Mouse (Mus musculus) hindbrain, embryonic 12.5 days (tissue): ENCODE results near the gene Dcdc2c. TPM values are rescaled to one million over a fixed set of nuclear protein-coding genes. Genes with fewer than 3 reads are reported as not detected.

Experiments
- ATAC-seq: fragments of 200-750 bp; cut with Nextera tagmentation; 2 replicates; pipeline ENCODE4 v1.8.0; 2017; ENCODE audit warnings: moderate TSS enrichment; ENCODE audit not compliant: low FRiP score
- H3K27ac ChIP-seq: fragments of 300-500 bp; sonication (generic); 2 replicates; pipeline ENCODE4 v1.5.1; 2016; ENCODE audit warnings: mild to moderate bottlenecking
- H3K27me3 ChIP-seq: fragments of 300-500 bp; sonication (generic); 2 replicates; pipeline ENCODE4 v1.6.1; 2016; ENCODE audit warnings: mild to moderate bottlenecking
- H3K36me3 ChIP-seq: fragments of 300-500 bp; sonication (generic); 2 replicates; pipeline ENCODE4 v1.6.1; 2016; ENCODE audit warnings: mild to moderate bottlenecking
- H3K4me1 ChIP-seq: fragments of 300-500 bp; sonication (generic); 2 replicates; pipeline ENCODE4 v1.6.1; 2016
- H3K4me2 ChIP-seq: fragments of 300-500 bp; sonication (generic); replicated peaks from 2 replicates; pipeline ENCODE4 v1.6.1; 2016; ENCODE audit warnings: mild to moderate bottlenecking
- H3K4me3 ChIP-seq: fragments of 300-500 bp; sonication (generic); 2 replicates; pipeline ENCODE4 v1.5.1; 2016; ENCODE audit warnings: mild to moderate bottlenecking
- H3K9ac ChIP-seq: fragments of 300-500 bp; sonication (generic); 2 replicates; pipeline ENCODE4 v1.6.1; 2016; ENCODE audit warnings: mild to moderate bottlenecking, moderate library complexity
- H3K9me3 ChIP-seq: fragments of 300-500 bp; sonication (generic); replicated peaks from 2 replicates; pipeline ENCODE4 v1.6.1; 2016; ENCODE audit warnings: mild to moderate bottlenecking
- WGBS: fragments of 180-500 bp; shearing (Covaris S2); methylation state at CpG from one replicate; pipeline ENCODE4 v1.1.7; 2016; 5-methylcytosine and 5-hydroxymethylcytosine counted together
- polyA plus RNA-seq: library from polyadenylated mRNA; unstranded; fragments of >200 nt; fragmentation: Nextera tagmentation; extraction: Ambion mirVana; gene quantifications from 2 replicates; pipeline ENCODE4 v1.2.1, GENCODE M21; 2016

Dcdc2c gene
- polyA plus RNA-seq, 1 experiment from 2014 or later: 0.14 TPM

DNA sequence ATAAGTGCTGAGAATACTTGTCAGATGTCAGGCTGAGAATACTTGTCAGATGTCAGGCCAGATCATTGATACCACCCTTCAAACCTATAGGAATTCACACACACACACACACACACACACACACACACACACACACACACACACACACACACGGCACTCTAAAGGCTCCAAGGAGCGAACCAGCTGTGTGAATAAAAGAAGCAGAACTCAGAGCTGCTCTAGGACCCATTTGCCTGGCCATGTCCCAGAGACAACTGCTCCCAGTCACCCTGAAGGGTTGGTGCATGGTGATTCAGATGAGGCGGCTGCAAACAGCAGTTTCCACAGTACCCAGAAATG, 119.5 kb downstream of the Dcdc2c start:
- Histone ChIP-seq H3K4me3 (no peak overlapping the region), H3K27me3 (no peaks in the 10 kb centered on the region), H3K9ac (no peak overlapping the region), H3K4me2 (no peak overlapping the region), H3K9me3 (no peaks in the 10 kb centered on the region; the same call in 1 of the 2 replicates), H3K27ac (no peak overlapping the region), H3K36me3 (no peaks in the 10 kb centered on the region), H3K4me1 (peaks cover 3% of the 10 kb centered on the region; the same call in 1 of the 2 replicates)
- peak; percentile 48; the same call in 1 of the 2 replicates for ATAC-seq
- WGBS: 91% methylated on average over 3 of the region's 3 CpGs

DNA sequence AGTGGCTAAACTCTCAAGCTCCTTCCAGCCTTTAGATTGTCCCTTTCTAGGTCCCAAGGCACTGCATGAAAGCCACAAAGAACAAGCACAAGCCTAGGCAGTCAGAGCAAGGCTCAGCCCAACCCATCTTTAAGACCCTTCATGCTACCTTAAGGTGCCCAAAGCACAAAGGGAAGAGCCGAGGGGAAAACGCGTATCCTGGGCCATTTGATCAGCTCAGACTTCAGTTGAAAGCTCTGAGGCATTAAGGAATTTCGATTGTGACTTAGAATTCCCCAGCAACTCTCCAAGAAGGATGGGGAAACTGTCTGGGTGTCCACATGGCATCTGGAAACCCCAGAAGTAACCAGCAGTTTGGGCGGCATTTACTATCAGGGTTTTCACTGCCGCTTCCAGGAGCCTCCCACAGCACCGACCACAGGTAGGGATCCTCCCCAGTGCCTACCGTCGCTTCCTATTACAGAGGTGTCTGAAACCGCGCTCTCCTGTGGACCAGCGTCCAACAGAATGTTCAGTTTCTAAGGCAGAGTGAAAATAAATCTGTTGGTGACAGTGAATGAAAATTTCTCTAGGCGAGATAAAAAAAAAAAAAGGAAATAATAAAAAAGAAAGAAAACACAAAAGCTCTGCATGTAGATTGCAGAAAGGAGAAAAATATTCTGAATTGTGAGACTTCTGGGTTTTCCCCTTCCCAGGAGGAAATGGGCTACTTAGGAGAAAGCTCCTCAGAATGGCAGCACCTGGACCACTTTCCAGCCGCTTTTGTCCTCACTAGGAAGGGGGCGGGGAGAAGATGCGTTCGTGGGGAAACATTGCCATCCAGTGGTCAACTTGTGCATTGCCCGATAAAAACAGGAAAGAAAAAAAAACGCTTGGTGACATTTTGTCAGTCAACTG, 120.1 kb downstream of the Dcdc2c start:
- H3K36me3 ChIP-seq: no peaks in the 10 kb centered on the region
- no peaks in the 10 kb centered on the region for H3K27me3 ChIP-seq
- H3K27ac ChIP-seq: peak overlapping the region; percentile 82
- WGBS: 7% methylated on average over 19 of the region's 19 CpGs
- no peaks in the 10 kb centered on the region; the same call in 1 of the 2 replicates for H3K9me3 ChIP-seq
- peak overlapping the region; percentile 27 for H3K4me3 ChIP-seq
- ATAC-seq: peak; percentile 84
- H3K4me1 ChIP-seq: peaks cover 3% of the 10 kb centered on the region; the same call in 1 of the 2 replicates
- peak overlapping the region; percentile 48 for H3K4me2 ChIP-seq
- peak overlapping the region; percentile 39 for H3K9ac ChIP-seq

- Histone ChIP-seq H3K9ac (no peak overlapping the region), H3K4me1 (peaks cover 3% of the 10 kb centered on the region; the same call in 1 of the 2 replicates), H3K36me3 (no peaks in the 10 kb centered on the region), H3K27me3 (no peaks in the 10 kb centered on the region), H3K9me3 (no peaks in the 10 kb centered on the region; the same call in 1 of the 2 replicates), H3K4me3 (no peak overlapping the region), H3K27ac (no peak overlapping the region), H3K4me2 (no peak overlapping the region)
- 88% methylated on average over 5 of the region's 5 CpGs for WGBS
- no peak for ATAC-seq
Observed at GRCm38 (mm10) chr12:28429856-28430255, 122.3 kb downstream of the Dcdc2c start.

- no peak overlapping the region for H3K4me2 ChIP-seq
- WGBS: 87% methylated on average over 4 of the region's 4 CpGs
- H3K4me1 ChIP-seq: no peaks in the 10 kb centered on the region
- H3K27me3 ChIP-seq: no peaks in the 10 kb centered on the region
- no peak overlapping the region for H3K27ac ChIP-seq
- H3K36me3 ChIP-seq: no peaks in the 10 kb centered on the region
- no peak for ATAC-seq
- no peak overlapping the region for H3K9ac ChIP-seq
- H3K9me3 ChIP-seq: no peaks in the 10 kb centered on the region; the same call in 1 of the 2 replicates
- no peak overlapping the region for H3K4me3 ChIP-seq
Observed at GRCm38 (mm10) chr12:28416957-28417356, 135.2 kb downstream of the Dcdc2c start.

DNA sequence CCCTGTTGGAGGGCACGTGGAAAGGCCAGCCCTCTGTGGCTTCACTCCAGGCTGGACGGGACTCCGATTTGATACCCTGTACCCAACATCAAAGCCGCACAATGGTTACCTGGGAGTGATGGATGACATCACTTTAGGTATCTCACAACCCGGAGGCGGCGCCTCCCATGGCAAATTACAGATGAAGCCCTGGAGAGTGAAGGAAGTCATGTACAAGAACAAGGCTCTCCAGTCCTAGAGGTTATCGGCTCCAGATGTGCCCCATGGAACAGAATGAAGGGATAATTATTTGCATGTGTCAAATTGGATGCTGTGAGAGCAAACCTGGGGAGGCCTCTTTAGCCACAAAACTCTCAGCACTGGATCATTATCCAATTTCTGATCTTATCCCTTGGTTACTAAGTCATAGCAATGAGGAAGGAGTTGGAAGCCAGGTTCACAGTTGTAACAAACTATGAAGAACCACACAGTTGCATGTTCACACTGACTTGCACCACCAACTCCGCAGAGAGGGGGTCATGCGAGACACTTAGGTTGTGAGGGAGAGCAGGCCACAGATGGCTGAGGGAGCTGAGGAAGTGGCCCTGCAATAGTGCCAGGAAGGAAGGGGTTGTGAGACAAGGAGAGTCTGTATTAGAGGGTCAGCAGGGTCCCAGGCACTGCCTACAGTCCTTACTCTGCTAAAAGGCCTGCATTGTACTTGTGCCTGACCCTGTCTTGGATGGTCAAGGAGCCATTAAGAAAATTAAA, 144.4 kb downstream of the Dcdc2c start:
- no peaks in the 10 kb centered on the region for H3K27me3 ChIP-seq
- H3K4me2 ChIP-seq: no peak overlapping the region
- H3K4me3 ChIP-seq: no peak overlapping the region
- H3K4me1 ChIP-seq: no peaks in the 10 kb centered on the region
- H3K9ac ChIP-seq: no peak overlapping the region
- H3K9me3 ChIP-seq: no peaks in the 10 kb centered on the region; the same call in 1 of the 2 replicates
- no peaks in the 10 kb centered on the region for H3K36me3 ChIP-seq
- ATAC-seq: no peak
- no peak overlapping the region for H3K27ac ChIP-seq
- 65% methylated on average over 10 of the region's 10 CpGs for WGBS

GRCm38 (mm10) chr12:28402256-28402655, 149.9 kb downstream of the Dcdc2c start:
- Histone ChIP-seq H3K36me3 (no peaks in the 10 kb centered on the region), H3K4me2 (no peak overlapping the region), H3K4me3 (no peak overlapping the region), H3K27ac (no peak overlapping the region), H3K27me3 (no peaks in the 10 kb centered on the region), H3K9me3 (no peaks in the 10 kb centered on the region), H3K4me1 (peaks cover 5% of the 10 kb centered on the region; the same call in 1 of the 2 replicates), H3K9ac (no peak overlapping the region)
- no peak for ATAC-seq
- WGBS: 81% methylated on average over 4 of the region's 4 CpGs

DNA sequence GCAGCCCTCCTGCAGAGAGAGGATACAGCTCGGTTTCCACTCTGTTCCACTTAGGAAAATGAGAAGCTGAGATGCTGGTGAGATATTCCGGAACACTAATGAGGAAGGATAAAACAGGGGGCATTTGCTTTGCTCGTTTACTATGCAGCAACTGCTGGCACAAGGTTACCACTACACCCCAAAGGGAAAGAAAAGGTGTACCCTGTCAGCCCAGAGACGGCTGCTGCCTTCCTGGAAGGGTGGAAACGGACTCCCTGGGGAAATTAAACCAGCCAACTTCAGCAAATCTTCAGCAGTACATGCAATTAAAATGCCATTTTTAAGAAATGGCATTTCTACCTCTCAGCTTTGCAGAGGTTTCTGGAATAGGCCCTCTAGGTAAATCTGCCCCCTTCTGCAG, 150.8 kb downstream of the Dcdc2c start:
- ATAC-seq: no peak
- Histone ChIP-seq H3K4me1 (peaks cover 5% of the 10 kb centered on the region; the same call in 1 of the 2 replicates), H3K4me2 (no peak overlapping the region), H3K27ac (peak overlapping the region; percentile 62), H3K4me3 (no peak overlapping the region), H3K9me3 (no peaks in the 10 kb centered on the region), H3K9ac (no peak overlapping the region), H3K27me3 (no peaks in the 10 kb centered on the region; the same call in 1 of the 2 replicates), H3K36me3 (no peaks in the 10 kb centered on the region)
- WGBS: 64% methylated on average over 5 of the region's 5 CpGs

- Histone ChIP-seq H3K36me3 (no peaks in the 10 kb centered on the region), H3K9ac (no peak overlapping the region), H3K4me1 (peaks cover 7% of the 10 kb centered on the region), H3K4me2 (no peak overlapping the region), H3K9me3 (peaks cover 4% of the 10 kb centered on the region), H3K4me3 (no peak overlapping the region), H3K27ac (no peak overlapping the region), H3K27me3 (peaks cover 31% of the 10 kb centered on the region)
- ATAC-seq: 0 out of 2 replicates have a peak, but pooled peaks have one; percentile 26
- WGBS: 29% methylated on average over 6 of the region's 6 CpGs
Observed at GRCm38 (mm10) chr12:28392129-28392528, 160.1 kb downstream of the Dcdc2c start.

Other genes starting within 250 kb of the Dcdc2c start
- not detected in 2 replicates for gene Allc, start 30.1 kb upstream of the Dcdc2c start, polyA plus RNA-seq
- gene Colec11, start 71.0 kb upstream of the Dcdc2c start, polyA plus RNA-seq: 0.35 and 0.60 TPM in 2 replicates
- gene Rps7, start 83.6 kb upstream of the Dcdc2c start, polyA plus RNA-seq: 614 and 629 TPM in 2 replicates
- gene Rnaseh1, start 97.2 kb upstream of the Dcdc2c start, polyA plus RNA-seq: 26.7 and 31.5 TPM in 2 replicates
- 40.3 and 46.3 TPM in 2 replicates for gene Adi1, start 122.8 kb upstream of the Dcdc2c start, polyA plus RNA-seq
- 42.1 and 43.2 TPM in 2 replicates for gene Trappc12, start 198.1 kb upstream of the Dcdc2c start, polyA plus RNA-seq
- gene Eipr1, start 199.4 kb upstream of the Dcdc2c start, polyA plus RNA-seq: 48.9 and 49.6 TPM in 2 replicates